Mouse (Mus musculus) left cerebral cortex, postnatal 14 days (tissue): ENCODE results near the gene Dnajc12. TPM values are rescaled to one million over a fixed set of nuclear protein-coding genes. Genes with fewer than 3 reads are reported as not detected.
"Not testable (repeated sequence)": the region's sequence is repeated elsewhere in the genome, so short reads cannot be mapped to it uniquely, and the experiment has no call there.

ENCODE experiments used
- DNase-seq, 2 experiments: peaks; one replicate each; pipeline ENCODE4 v3.0.0; 2021 to 2022; ENCODE audit warnings: low spot score in 2 of 2, mixed read lengths in 1 of 2
- intact Hi-C: fragments of 180-260 bp; cut with DNase I; formaldehyde crosslinking; loops from one replicate; pipeline ENCODE4 v1.15.1; 2025
- total RNA-seq, 2 experiments: library from RNA; stranded (reverse); gene quantifications; 2 replicates each; pipeline ENCODE4 v1.2.3; 2021

The Dnajc12 gene
- total RNA-seq, 2 experiments from 2014 or later, result 13.0 to 14.0 TPM

DNA sequence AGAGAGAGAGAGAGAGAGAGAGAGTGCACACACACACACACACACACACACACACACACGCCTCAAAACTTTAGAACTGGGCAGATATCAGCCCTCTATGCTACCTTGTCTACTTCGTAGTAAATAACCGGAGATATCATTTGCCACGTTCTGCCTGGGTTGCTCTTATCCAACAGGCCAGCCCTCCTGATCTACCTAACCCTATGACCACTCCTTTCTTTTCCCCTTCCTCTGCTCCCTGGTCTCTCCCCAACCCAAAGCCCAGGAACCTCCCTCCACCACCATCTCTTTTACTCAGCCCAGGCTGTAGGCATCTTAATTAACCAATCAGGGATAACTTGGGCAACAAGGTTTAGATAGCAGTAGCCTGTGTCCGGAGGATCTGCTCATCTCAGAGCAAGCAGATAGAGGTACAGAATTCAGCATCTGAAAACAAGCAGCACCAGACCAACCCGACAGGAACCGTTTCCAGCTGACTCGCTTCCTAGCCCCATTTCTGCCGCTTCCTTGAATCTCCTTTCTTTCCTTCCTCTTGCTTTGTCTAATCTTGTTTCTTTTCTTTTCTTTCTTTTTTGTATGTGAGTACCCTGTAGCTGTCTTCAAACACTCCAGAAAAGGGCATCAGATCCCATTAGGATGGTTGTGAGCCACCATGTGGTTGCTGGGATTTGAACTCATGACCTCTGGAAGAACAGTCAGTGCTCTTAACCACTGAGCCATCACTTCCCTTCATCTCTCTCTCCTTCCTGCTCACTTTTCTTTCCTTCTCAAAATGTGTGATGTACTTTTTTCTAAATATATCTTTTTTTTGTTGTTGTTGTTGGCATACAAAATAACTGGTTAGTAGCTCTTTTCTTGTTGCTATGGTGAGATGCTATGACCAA is 41.6 kb downstream of the Dnajc12 start:
- DNase-seq, result no peak
- intact Hi-C loops, result loop anchor here (5.0 to 10.0 kb wide), 2 partner anchors 148 to 661 kb away; no protein-coding TSS in a partner anchor

DNA sequence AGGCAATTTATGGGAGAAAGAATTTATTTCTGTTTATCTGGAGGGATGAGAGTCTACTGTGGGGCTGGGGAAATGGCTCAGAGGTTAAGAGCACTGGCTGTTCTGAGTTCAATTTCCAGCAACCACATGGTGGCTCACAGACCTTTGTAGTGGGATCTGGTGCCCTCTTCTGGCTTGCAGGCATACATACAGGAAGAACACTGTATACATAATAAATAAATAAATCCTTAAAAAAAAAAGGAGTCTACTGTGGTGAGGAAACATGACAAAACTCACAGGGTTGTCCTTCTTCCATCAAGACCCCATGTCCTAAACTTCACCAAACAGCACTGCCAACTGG is 42.2 kb downstream of the Dnajc12 start:
- peak in 1 of 2 experiments; percentile 20 for DNase-seq
- intact Hi-C loops, result loop anchor here (5.0 to 10.0 kb wide), 2 partner anchors 148 to 660 kb away; no protein-coding TSS in a partner anchor

DNA sequence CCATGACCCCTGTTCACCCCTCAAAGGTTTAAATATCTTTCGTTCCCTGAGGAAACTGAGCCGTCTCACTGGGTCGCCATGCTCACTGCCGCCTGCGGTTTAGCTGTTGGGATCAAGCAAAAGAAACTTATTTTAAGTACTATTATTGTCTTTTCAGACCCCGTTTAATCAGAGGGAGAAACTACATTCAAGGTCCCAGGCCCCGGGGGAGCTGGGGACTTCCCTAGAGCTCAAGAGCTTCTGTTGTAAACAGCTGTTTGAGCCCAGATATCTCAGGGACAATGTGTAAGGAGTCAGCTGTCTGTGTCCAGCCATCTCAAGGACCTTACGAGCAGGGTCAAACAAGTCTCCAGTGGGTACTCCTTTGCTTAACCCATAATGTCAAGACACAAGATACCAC is 44.9 kb downstream of the Dnajc12 start:
- no peak for DNase-seq
- intact Hi-C loops, result loop anchor here (5.0 to 10.0 kb wide), 2 partner anchors 50 to 658 kb away; no protein-coding TSS in a partner anchor

DNA sequence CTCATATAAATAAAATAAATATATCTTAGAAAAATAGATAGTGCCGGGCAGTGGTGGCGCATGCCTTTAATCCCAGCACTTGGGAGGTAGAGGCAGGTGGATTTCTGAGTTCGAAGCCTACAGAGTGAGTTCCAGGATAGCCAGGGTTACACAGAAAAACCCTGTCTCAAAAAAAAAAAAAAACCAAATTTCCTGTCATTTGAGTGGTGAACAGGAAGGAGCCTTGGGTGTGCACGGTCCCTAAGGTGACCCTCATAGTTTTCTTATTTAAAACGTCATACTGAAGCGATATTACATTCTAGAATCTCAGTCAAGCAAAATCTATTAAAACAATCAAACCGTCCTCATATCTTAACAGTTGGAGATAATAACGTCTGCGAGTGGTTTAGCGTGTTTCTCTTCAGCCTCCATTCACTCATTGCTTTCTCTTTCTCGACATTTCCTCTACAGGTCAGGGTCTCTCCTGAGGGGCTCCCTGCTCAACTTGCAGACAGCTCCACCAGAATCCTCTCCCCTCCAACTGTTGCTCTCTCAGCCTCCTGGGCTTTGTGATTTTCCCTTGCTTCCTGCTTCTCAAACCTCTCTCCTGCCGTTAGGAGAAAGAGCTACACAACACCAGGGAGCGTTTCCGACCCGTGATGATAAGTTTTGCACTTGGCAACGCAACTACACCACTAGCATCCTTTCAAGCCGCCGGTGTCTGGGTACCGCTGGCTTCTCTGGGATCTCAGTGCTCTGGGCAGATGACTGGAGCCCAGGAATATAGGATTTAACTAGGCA is 46.2 kb downstream of the Dnajc12 start:
- peak; percentile 31 to 46 for DNase-seq
- intact Hi-C loops, result loop anchor here (5.0 to 10.0 kb wide), 2 partner anchors 49 to 656 kb away; no protein-coding TSS in a partner anchor

DNA sequence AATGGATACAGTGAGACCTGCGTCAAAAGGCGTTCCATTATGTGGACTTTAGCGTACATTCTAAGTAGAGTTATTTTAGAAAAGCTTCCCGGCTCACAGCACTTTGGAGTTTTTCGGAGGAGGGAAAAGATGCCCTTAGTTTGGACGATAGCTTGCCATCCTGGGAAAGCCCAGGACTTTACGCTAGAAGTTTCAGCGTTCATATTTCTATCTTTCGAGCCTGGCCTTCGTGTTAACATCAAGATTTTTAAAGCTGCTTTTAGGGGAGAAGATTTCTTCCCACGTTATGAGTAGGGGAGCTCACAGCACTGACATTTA is 46.7 kb downstream of the Dnajc12 start:
- intact Hi-C loops, result loop anchor here (5.0 to 10.0 kb wide), 2 partner anchors 48 to 656 kb away; no protein-coding TSS in a partner anchor

DNA sequence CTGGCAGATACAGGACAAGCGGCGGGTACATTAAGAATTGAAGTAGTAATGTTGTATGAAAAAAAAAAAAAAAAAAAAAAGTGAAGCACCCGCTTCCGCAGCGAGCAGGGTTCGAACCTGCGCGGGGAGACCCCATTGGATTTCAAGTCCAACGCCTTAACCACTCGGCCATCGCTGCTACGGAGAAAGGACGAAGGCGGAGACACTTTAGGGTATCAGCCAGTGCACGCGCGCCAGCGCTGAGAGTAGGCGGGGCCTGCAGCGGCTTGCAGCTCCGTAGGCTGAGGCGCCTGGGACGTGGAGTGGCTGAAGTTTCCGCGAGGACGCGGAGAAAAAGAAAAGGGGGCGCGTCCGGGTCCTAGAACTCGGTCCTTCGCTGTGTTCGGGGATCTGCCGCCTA is 47.1 kb downstream of the Dnajc12 start:
- peak; percentile 99 to 100 for DNase-seq
- intact Hi-C loops, result loop anchor here (5.0 to 10.0 kb wide), 2 partner anchors 48 to 655 kb away; no protein-coding TSS in a partner anchor

More for the DNA sequence above, 46.7 kb downstream of the Dnajc12 start:
- DNase-seq, result no peak

DNA sequence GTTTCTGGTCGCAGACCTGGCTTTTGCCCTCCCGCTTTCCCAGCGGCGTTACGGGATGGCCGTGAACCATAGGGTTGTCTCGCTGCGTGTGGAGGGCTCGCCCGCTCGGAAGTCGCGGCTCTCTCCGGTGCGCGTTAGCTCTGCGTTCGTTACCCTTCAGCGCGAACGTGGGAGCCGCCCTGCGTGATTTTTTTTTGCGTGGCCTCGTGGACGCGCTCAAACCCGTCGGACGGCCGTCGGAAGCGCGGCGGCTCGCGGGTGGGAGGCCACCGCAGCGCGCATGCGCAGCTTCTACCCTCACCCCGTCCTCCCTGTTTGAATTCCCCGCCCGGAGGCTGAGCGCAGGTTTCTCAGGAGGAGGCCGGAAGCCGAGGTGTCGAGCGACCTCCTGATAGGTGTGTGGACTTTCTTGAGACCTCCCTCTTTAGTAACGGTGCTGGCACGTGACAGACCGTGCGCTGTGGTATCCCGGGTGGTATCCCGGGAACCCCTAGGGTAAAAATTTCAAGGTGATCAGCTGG is 47.6 kb downstream of the Dnajc12 start, which contains the start of gene Ctnna3:
Gene Ctnna3, plus strand, starts transcription at position 314 of the 521 bp plus-strand sequence.
- intact Hi-C loops, result loop anchor here (5.0 to 10.0 kb wide), 2 partner anchors 47 to 655 kb away; no protein-coding TSS in a partner anchor
- peak; percentile 87 to 88 for DNase-seq

DNA sequence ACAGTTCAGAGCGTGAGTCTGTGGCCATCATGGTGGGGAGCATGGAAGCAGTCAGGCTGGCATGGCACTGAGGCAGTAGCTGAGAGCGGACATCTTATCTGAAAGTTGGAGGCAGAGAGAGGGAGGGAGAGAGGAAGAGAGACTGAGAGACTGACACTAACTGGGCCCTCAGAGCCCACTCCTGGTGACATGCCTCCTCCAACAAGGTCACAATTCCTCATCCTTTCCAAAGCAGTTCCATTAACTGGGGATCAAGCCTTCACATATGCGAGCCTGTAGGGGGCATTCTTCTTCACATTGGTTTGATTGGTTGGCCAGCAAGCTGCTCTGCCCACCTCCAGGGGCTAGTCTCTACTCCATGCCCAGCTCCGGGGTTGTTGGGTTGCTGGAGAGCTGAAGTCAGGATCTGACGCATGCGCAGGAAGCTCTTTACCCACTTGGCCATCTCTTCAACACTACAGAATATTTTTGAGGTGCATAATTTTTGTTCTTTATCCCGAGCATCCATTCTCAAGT is 49.0 kb downstream of the Dnajc12 start:
- intact Hi-C loops, result no loop called here
- DNase-seq, result no peak

DNA sequence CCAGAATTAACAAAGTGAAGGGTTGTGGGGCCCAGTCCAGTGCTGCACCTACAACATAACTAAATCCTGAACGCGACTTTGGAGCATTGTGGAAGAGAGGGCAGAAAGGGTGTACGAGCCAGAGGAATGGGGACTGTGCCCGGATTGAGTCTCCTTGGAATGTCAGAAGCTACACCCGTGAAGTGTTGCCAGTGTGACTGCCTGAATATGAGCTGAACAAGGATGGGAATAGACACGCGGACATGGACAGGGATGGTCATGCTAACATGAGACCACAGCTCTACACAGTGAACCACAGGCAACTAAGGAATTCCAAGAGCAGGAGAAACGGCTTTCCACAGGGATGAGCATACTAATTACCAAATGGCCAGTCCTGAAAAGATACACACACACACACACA is 49.9 kb downstream of the Dnajc12 start:
- DNase-seq, result no peak

DNA sequence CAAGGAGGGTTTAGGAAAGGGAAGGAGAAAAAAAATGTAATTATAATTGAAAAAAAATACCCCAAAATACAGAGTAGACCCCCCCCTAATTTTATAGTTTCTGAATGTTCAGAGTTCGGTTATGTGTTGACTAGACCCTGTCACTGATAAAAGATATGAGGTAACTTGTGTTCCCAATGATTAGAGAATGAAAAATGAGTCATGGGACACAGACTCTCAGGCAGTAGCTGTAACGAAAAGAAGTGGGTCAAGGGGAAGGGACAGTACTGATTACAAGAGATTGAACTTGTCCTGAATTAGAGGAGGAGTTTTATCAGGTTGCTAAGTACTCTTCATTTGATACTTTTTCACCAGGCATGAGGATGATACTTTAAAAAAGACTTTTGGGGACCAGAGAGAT is 50.6 kb downstream of the Dnajc12 start:
- no peak for DNase-seq
- intact Hi-C loops, result no loop called here

More for the DNA sequence above, 49.9 kb downstream of the Dnajc12 start:
- intact Hi-C loops, result no loop called here

DNA sequence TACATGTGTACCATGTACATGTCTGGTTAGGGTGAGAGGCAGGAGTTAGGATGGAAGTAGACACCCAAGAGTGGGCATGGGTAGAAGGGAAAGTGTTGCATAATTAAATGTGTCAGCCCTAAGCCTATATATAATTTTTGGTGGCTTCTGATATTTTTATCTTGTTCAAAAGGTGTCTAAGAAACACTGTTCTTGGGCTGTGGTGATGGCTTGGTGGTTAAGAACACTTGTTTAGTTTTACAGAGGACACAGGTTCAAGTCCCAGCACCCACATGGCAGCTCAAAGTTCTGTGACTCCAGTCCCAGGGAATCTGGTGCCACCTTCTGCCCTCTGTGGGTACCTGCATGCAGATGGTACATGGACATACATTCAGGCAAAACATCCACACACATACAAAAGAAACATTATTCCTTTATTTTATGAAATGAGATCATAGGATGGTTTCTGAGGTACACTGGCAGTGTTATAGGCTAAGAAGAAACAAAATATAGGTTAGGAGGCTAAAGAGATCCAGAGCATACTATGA is 56.6 kb downstream of the Dnajc12 start:
- no peak for DNase-seq
- intact Hi-C loops, result no loop called here

DNA sequence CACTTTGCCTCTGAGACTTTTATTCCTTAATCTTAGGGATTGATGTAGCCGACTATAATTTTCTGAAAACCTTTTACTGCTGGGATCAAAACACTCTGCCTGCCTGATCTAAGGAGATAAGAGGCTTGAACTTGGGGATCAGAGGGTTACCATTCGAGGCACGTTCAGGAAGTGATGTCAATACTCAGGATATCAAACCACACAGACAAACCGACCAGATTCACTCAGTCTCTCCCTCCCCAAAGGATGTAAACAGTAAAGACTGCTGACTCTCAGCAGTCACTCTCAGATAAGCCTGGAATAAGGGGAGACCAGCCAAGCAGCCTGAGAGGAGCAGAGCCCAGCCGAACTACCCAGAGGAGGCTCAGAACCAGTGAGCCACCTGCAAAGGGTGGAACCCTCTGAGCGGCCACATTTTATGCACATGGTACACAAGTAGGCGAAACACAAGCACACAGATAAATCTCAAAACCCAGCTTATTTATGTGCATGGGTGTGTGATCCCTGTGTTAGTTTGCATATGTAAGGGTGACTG is 57.5 kb downstream of the Dnajc12 start:
- DNase-seq, result no peak
- intact Hi-C loops, result no loop called here

DNA sequence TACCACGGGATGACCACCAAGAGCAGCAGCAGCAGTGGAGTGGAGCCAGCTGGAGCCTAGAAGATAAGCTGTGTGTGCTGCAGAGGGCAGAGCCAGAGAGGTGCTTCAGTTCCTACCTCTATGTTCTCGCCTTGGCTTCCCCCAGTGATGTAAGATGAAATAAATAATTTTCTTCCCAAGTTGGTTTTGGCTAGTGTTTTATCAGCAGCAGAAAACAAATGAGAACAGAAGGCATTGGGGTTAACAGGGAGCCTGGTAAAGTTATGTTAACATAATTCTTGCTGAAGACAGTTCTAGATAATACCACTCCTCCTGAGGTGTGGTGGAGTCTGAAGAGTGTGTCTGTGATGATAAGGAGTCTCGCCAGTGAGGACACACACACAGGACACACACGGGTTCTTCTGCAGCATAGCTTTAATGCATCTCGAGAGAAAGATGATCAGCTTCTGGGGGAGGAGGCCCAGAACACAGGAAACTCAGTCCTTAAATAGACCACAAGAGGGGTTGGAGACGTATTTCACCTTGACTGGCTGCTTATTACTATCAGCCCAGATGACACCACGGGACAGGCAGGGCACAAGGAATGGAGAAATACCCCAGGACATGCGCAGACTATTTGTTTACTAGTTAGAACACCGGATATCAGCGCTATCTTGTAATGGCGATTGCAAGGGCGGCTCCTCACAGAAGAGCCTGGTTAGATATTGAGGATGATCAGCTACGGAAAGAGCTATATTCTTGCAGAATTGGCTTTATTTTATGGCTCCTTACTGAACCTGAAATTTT is 62.6 kb downstream of the Dnajc12 start:
- intact Hi-C loops, DNase-seq: not testable (repeated sequence)

DNA sequence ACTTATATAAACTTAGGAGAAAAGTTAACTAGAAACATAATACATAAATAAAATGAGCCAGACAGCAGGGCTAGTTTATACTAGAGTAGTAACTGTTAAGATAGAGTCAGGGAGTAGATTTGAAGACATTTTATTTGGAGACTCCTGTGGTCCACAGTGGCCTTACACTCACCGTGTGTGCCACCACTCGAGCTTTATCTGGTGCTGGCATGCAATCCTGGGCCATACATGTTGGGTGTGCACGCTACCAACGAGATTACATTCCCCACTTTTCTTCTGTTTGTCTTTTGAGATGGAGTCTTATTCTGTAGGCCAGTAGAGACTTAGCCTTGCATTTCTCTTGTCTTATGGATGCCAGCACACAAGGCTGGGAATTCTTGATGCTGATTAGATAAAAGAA is 71.7 kb downstream of the Dnajc12 start:
- DNase-seq, result no peak
- intact Hi-C loops, result no loop called here

DNA sequence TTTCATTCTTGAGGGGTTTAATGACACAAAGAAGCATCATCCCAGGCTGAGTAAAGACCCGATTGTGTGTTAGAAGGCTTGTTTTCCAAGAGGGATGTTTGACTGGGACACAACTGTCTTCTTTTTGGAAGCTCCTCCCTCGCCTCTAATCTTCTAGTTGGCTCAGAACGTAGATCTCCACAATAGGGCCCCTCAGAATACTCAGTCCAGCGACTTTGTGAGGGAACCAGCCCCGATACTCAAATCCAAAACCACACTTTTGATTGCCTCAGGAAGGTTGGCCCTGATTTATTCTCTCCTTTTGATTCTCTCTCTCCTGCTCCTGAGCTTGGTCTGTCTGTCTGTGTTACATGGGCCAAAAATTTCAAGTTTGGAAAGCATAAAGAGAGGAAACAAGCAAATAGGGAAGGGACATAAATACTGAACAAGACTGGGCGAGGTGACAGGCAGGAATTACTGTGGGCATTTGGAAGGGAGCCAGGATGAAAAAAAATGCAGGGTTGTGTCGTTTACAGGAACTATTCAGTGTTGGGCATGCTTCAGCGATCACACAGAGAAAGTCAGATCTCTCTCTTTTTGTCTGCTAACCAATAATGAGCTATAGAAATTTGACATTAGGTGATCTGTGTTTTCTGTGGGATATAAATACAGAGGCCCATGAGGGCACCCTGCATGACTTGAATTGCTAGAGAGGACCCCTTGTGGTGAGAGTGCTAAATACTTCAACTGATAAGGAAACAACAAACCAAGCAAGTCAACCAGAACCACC is 73.1 kb downstream of the Dnajc12 start:
- DNase-seq, result no peak
- intact Hi-C loops, result no loop called here

DNA sequence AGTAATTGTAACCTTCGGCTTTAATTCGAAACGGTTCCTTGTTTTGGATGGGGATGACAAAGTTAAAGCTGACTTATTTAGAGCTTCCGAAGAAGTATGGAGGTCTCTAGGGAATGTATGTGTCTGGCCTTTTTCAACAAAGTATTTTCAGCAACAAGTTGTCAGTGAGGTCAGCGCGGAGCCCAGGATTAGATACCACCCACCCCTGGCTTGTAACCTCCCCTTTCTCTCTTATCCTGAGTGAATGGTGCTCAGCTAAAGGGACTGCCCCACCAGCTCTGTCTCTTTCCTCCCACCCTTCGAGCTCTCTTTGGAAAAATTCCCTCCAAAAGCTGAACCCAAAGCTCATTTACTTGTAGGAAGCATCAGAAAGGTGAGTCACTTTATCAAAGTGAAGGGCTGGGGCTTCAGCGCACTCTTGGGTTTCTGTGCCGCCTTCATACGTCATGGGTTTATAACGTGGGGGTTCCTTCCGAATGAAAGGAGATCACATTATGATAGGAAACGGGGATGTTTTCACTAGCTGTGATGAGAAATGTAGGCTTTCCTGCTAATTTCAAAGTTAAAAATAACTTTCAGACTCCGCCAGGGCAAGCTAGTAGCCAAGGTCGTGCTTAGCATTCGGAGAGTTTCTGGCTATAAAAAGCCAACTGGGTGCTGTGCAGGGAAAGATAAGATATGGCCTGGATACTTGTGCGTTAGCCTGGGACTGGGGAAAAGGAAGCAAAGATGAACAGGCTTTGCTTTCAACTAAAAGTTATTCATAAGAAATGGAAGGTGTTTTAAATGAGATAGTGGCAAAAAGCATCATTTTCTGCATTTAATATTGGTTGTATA is 75.3 kb downstream of the Dnajc12 start:
- intact Hi-C loops, result no loop called here
- no peak for DNase-seq
